Mouse (Mus musculus) lung, postnatal 10 days (tissue): ENCODE measurements around the gene Eno1.
"Not testable (repeated sequence)": the region's sequence is repeated elsewhere in the genome, so short reads cannot be mapped to it uniquely, and the experiment has no call there.

ENCODE experiments used
- DNase-seq: peaks from one replicate; pipeline ENCODE4 v3.0.0; 2021

Gene Eno1

DNA sequence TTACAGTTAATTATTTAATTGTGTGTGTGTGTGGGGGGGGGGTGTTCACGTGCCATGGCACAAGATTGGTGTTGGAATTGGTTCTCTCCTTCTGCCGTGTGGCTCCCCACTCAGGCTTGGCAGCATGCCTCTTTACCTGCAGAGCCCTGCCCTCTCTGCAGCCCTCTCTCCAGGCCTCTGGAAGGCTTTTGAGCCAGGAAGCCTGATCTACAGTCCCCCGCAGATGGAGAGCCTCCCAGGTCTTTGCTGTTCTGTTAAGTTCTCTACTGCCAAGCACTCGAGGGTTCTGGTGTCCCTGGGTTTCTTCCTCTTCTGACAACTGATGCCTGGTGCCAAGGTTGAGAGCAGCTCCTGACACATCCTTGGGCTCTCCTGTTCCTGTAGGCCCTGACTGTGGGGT is 17.9 kb downstream of the Eno1 start:
- no peak for DNase-seq

DNA sequence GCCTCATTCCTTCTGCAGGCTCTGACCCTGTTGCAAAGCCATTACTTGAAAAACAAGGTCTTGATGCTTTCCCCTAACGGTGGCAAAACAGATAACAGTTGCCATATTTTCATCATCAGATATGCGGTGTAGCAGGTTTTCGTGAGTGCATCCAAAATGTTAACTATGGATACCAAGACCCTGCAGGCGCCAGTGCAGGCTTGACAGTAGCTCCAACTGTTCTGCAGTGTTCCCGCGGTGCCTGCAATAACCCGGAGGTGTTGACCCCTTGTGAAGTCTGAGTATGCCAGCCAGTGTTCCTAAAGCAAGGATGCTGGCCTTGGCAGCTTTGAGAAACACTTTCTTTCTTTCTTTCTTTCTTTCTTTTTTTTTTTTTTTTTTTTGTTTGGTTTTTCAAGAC is 18.7 kb downstream of the Eno1 start:
- no peak for DNase-seq

DNA sequence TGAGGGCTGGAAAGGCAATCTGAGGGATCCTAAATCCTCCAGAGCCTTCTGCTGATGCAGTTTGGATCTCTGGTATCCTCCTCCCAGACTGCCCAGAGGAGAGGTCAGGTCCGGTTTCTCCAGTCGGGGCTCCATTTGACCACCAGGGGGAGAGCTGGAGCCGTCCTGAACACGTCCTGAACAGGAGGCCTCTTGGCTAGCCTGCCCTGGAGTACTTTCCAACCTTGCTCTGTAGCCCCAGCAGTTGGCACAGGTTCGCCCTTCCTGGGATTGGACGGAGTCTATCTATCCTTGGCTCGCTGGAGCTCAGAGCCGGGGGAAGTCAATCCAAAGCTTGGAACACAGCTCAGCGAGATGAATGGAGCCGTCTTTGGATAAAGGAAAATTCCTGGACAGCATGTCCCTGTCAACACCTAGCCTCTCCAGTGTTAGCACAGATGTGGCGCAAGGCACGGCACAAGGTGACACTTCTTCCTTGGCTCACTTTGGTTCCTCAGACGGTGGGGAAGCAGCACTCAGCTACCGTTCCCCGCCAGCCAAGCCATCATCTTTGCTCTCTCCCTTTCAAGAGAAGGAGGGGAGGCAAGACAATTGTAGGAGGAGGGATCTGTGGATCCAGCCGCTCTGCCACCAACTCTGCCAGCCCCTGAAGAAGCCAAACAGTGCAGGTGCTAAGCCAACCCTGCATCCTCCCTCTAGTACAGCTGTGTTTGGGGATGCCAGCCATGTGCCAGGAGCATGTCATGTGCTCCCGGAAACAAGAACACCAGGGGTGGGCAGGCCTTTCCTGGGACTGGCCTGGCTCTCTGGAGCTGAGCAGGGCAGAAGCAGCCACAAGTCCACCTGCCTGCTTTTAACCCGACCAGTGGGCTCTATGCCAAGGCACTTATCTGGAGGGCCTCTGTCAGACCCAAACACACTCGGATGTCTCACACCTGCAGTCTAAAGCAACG is 21.0 kb downstream of the Eno1 start:
- DNase-seq: peak; percentile 93

DNA sequence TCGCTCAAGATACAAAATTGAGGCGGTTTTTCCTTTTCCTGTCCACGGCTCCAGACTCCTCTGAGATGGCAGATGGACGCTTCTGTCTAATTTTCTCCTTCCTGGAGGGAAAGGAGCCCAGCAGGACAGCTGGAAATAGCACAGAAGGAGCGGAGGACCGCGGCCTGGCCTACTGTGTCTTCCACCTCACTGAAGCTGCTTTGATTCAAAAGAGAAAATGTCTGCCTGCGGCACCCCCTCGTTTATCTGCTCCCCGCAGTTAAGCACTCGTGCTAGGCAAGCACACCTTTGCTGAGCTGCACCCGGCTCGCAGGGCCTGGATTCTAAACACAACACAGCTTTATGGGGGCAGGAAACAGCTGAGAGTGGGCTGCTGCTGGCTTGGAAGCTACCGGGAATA is 21.9 kb downstream of the Eno1 start:
- no peak for DNase-seq

DNA sequence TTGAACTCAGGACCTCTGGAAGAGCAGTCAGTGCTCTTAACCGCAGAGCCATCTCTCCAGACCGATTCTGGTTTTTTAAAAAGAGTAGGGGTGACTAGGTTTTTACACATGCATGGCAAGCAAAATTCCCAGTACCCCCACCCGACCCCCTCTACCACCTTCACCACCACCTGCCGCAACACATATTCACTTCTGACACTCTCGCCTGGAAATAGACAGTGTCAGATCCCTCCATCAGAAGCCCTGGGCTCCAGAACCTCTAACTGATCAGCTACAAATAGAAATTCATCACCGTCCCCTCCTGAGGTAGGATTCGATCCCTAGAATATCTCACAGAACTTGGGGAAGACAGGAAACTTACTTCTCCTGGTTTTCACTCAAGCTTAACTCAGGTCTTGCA is 23.1 kb downstream of the Eno1 start:
- no peak for DNase-seq

DNA sequence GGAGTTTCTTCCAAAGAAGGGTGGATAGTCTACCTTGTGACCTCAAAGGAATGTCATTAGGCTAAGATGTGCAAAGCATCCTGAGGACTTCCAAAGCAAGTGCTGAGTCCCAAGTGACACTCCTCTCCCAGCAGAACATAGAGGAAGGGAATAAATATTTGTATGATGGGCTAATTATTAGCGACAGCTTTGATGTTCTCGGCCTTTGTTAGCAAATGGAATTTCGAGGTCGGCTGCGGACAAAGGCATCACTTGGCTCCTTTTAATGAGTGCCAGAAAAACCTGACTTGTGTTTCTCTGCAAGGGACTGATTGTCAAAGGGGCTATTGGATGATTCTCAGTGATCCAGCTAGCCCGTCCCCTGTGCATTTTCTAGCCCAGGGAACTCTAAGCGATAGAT is 23.6 kb downstream of the Eno1 start:
- no peak for DNase-seq

DNA sequence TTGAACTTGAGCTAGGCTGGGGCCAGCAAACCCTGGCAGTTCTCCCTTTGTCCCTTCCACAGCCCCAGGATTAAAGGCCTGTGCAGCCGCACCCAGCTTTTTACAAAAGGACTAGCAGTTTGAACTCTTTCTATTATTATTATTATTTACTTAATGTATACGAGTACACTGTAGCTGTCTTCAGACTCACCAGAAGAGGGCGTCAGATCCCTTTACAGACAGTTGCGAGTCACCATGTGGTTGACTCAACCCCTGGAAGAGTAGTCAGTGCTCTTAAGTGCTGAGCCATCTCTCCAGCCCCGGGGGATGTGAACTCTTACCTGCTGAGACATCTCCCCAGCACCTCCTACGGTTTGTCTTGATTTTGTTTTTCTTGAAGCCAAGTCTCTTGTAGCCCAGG is 24.2 kb downstream of the Eno1 start:
- DNase-seq: no peak

DNA sequence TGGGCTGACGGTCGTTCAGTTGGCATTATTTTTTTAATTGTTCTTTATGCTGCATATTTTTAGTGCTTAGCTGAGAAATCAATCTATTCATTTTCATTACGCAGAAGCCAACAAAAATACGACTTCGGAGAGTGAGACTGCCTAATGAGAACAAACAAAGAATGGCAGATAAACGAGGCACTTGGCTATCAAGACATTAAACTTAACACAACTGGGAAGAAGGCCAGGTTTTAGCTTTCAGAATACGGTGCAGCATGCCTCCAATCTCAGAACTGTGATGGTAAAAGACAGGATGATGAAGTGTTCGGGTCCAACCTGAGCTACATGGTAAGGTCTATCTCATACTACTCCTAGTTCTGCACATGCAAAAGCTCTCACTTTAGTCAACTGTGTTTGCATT is 25.8 kb downstream of the Eno1 start:
- no peak for DNase-seq

DNA sequence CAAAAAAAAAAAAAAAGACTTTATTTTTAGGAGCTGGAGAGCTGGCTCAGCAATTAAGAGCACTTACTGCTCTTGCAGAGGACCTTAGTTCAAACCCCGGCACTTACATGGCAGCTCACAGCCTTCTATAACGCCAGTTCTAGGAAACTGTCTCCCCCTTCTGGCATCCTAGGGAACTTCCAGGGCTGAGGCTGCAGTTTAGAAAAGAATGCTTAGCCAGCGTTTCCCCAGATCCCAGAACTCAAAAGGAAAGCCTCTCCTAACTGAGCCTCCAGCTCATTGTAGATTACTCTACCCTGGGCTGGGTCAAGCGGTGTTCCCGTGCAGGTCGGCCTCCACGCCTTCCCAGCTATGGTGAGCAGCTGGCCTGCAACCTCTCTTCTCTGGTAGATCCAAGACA is 28.4 kb downstream of the Eno1 start:
- peak; percentile 60 for DNase-seq

DNA sequence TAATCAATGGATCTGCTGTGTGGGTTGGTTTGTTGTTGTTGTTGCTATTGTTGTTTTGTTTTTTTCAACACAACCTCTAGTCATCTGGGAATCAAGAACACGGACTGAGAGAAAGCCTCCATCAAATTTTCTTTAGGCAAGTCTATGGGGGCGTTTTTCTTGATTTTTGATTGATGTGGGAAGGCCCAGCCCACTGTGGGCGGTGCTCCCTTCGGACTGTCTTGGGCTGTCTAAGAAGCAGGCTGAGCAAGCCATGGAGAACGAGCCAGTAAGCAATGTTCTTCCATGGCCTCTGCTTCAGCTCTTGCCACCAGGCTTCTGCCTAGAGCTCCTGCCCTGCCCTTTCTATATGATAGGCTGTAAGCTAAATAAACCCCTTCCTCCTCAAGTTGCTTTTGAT is 28.9 kb downstream of the Eno1 start:
- DNase-seq: no peak

DNA sequence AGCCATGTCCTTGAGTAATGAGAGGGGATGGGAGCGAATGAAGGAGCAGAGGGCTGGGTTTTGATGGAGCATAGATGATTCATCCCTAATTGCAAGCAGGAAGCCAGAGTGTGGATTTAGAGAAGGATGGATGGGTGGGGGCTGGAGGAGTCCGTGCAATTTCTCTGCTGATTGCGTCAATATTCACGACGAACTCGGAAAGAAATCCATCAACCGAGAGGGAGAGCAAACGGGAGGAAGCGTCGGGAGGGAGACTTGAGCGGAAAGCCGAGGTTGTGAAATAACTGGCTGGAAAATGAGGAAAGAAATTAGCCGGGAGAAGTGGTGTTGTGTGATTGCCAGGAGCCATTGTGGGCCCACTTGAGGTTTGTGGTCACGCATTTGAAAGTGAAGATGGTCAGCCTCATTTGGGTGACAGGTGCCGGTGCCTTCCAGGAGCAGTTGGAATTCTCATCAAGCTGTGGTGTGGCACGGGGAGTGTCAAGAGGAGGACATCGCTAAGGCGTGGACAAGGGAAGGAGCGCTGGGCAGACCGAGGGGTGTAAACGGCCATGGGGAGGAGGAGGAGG is 30.2 kb downstream of the Eno1 start:
- DNase-seq: peak; percentile 65

DNA sequence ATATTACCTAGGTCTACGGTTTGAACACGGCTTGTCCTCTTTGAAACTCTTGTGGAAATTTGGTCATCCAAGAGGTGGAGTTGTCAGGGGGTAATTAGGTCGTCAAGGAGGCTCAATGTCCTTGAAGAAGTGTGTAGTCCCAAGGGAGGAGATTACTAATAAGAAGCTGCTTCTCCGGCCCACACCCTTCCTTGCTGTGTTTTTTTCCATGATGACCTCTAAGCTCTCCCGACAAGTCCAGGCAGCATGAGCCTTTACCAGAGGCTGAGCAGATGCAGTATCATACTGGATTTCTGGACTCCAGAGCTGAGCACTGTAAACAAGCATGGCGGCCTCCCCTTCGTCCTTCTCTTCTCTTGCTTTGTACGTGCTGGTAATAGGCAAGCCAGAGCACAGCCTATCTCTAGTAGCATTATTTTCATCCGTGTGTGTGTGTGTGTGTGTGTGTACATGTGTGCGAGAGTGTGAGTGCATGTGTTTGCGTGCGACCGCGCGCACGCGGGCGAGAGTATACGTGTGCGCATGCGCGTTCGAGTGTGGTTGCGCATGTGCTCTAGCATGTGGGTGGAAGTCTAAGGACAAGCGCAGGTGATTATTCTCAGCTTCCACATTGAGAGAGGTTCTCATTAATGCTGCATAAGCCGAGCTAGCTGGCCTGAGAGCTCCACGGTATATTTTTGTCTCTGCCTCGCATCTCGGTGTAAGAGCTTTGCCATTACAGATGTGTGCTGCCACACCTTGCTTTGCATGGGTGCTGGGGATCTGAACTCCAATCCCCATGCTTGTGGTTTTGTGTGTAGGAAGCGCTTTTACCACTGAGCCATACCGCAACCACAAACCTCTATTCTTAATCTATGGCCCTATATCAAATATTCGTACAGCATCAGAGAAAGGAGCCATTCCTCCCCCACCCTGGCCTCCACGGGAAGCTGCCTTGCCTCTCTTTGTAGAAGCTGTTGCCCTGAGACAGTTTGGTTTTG is 32.4 kb downstream of the Eno1 start:
- DNase-seq: no peak

DNA sequence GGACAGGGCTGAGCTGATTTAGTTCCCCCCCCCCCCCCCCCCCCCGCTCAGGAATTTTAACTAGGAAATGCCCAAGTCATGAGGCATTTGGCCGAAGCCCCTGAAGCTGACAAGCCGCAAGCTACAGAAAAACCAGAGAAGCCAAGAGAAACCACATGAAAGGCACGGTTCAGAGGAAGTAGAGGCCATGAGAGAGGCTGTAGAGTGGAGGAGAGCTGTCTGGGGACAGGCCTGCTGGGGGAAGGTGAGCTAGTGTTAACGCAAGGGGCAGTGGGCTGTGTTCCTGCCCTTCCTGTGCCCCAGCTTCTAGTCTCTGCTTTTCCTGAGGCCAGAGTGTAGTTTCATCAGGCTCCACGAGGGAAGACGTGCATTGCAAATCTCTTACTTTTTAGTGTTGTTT is 33.2 kb downstream of the Eno1 start:
- peak; percentile 56 for DNase-seq

DNA sequence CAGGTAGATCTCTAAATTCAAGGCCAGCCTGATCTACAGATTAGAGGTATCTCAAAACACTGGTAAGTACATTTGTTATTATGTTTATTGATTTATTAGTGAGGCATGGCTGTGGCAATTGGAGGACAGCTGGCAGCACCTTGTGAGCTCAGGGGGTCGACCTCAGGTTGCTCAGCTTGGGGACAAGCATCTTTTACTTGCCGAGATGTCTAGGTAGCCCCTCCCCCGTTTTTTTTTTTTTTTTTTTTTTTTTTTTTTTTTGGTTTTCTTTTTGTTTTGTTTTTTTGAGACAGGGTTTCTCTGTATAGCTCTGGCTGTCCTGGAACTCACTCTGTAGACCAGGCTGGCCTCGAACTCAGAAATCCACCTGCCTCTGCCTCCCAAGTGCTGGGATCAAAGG is 34.2 kb downstream of the Eno1 start:
- DNase-seq: not testable (repeated sequence)

DNA sequence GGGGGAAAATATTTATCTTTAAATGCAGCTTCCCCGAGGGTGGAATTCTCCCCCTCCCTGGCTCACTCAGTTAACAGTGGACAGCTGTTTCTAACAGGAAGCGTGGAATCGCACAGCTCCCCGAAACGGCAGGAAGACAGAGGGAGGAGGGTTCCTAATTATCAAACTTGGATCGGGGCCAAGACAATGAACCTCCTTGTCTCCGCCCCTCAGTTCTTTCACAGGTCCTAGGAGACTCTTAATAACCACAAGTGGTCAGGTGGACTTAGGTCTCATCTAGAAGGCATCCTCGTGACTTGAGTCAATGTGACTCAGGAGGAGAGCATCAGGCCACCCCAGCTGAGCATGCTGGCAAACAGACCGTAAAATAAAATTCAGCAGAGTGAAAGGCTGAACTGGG is 36.2 kb downstream of the Eno1 start:
- DNase-seq: peak; percentile 77

DNA sequence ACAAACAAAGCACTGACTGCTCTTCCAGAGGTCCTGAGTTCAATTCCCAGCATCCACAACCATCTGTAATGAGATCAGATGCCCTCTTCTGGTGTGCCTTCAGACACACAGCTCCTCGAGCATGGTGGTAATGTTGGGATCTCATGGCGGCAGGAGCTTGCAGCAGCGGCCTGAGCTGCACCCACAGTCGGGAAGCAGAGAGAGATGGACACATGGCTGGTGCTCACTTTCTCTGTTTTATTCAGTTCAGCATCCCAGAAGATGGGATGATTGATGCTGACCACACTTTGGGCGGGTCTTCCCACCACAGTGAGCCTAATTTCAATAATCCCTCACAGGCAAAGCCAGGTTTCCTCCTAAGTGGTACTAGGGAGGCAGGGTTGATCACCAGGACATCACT is 39.0 kb downstream of the Eno1 start:
- no peak for DNase-seq

DNA sequence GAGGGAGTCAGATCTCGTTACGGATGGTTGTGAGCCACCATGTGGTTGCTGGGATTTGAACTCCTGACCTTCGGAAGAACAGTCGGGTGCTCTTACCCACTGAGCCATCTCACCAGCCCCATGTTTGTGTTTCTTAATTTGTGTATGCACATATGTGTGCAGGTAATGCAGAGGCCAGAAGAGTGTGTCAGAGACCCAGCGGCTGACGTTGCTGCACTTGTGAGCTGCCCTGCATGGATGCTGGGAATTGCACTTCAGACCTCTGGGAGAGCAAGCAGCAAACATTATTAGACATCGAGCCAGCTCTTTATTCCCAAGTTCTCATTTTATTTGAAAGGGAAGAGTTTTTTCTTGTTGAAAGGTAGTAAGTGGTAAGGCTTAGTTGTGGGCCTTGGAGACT is 42.8 kb downstream of the Eno1 start:
- not testable (repeated sequence) for DNase-seq

DNA sequence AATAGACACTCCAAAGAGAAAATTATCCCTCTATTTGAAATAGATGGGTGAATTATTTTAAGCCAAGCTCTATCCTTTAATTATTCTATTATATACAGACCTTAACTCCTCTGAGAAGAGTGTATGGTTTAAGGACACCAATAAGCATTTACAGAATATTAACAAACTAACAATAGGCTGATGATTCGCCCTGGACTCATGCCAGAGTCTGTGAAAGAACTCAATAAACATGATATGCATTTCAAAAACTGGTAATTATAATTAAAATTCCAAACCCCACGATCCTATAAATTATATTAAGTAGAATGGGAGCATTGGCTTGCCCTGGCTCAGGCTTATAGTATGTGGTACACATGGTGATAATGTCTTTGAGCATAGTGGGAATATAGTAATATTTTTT is 43.5 kb downstream of the Eno1 start:
- DNase-seq: no peak

DNA sequence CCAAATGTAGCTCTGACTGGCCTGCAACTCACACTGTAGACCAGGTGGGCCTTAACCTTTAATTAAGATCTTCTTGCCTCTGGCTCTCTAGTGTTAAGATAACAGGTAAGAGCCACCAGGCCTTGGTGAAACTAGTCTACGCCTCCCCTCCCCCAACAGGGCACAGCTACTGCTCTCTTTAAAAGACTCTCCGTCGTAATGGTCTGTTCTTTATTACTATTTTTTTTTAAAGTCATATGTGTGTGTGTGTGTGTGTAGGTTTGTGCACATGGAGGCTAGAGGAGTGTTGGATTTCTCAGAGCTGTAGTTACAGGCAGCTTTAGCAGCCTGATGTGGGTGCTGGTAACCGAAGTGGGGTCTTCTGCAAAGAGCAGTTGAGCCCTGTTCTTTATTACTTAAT is 43.9 kb downstream of the Eno1 start:
- no peak for DNase-seq

DNA sequence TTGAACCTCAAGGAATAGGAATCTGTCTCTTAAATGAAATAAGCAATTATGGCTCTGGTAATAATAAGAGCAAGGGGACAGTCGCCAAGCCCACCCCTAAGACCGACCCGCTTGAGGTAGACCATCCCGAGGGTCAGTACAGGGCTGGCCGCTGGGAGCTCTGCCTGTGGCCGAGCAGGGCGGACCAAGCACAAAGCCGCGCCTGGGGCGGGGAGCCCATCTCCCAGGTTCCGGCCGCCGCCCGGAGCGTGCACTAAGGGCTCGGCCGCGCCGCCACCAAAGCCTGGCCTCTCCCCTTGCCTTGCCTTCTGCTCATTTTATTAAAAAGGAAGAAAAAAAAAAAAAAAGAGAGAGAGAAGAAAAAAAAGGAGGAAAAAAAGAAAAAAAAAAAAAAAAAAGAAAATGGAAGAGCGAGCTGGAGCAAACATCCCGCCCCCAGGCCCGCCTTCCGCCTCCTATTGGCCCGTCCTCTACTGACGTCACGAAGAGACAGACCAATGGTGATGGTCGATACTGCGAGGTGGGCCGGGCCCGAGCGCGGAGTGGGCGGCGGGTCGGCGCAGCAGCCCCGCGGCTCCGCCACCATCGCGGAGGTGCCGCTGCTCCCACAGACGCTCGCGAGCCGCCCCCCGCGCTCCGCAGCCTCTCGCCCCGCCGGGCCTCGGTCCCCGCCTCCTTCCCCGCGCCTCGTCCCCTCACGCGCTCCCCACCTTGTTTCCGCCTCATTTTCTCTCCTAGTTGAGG is 44.7 kb downstream of the Eno1 start, which contains the start of gene Rere:
Rere (plus strand) TSS at position 629 of the 744 bp plus-strand sequence.
- DNase-seq: peak; percentile 99

DNA sequence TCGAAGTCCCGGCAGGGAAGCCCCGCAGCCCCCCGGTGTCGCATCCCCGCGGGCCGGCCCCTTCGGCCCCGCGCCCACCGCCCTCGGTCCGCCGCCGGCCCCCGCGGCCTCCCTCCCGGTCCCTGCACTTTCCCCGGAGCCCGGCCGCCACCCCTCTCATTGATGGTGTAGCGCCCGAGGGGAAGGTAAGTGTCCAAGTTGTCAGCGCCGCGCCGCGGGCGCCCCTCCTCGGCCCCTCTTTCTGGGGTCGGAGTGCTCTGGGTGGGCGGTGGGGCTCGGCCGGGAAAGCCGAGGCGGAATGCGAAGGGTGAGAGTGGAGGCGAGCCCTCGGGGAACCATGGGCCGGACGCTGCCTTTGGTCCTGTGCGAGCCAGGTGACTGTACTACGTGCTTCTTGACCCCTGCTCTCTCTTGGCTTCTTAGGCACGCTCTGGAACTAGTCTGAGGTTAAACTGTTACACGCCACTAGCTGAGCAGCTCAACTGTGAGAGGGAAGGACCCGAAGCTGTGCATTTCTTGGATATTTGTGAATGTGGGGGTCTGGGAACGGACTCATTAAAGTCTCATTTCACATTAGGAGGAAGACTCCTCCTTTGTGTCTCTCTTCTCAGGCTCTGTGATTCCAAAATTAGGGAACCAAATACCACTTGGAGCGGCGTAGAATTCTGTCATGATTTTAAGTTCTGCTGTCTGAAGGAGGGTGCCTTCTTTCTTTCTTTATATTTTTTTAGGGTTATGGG is 45.5 kb downstream of the Eno1 start:
- peak; percentile 54 for DNase-seq
